9 mouse cellular contexts compared by ENCODE assay signal in the genomic region with DNA sequence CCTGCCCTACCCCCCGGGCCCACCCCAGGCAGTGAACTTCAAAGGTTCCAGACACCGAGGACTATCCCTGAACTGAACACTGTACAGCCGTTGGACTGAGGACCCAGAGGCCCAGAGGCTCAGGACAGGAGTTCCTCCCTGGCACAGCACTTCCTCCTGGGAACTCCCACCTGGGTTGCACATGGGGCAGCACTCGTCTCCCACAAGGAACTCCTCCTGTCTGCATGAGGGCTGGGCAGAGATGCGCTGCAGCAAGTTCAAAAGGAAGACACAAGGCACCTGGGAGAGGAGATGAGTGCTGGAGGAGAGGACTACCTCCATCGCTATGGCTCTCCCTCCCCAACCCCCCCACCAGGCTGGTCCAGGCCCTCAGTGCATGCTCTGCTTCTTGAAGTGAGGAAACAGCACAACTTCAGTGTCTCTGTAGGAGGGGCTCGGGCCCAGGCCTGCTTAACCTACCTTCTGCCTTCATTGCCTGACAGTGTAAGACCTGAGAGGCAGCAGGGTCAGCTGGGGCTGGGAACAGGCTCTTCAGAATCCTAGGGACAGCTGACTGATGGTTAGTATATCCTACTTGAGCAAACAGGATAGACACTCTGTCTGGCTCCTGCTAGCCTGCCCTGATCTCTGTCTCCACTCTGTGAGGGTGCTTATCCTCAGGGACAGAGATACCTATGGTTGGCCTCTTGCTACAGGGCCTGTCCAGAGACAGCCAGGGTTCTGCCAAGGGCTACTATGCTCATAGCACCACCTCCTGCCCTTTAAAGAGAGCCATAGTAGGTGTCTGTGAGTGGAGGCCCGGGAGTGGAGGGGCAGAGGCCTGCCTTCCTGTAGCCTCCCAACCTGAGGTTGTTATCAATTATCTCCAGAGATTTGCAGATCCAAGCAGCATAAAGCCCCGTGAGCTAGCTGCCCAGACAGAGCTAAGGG. TPM values are rescaled to one million over a fixed set of nuclear protein-coding genes. Genes with fewer than 3 reads are reported as not detected.
DNase-seq lines count a peak whose midpoint lies in the region; ATAC-seq and TF ChIP-seq lines count a peak whose summit lies in the region.
"Had no signal": no experiment of that assay in that cellular context is flagged by ENCODE, and none has a peak within 500 bp of the region (broad histone marks: within the 10 kb centered on the region; RNA-seq: fewer than 3 reads in every experiment).

No protein-coding gene starts in this region.

- H3K27me3 ChIP-seq in heart, adult 2 months (ENCODE audit: control insufficient read depth, insufficient read depth, low read length): no peaks in the 10 kb centered on the region
- H3K27me3 ChIP-seq in thymus, adult 2 months (ENCODE audit: control insufficient read depth, insufficient read depth, low read length): no peaks in the 10 kb centered on the region
- no peaks in the 10 kb centered on the region for H3K27me3 ChIP-seq in liver, postnatal 0 days (ENCODE audit: insufficient read depth, low read length)

- peak overlapping the region; percentile 47 for H3K9ac ChIP-seq in heart, adult 2 months (ENCODE audit: low read depth, low read length)
- H3K9ac ChIP-seq in liver, postnatal 0 days (replicated peaks): peak overlapping the region; percentile 82

- WGBS in heart, adult 2 months: 56% methylated on average over 9 of the region's 9 CpGs
- WGBS in thymus, adult 2 months: 12% methylated on average over 9 of the region's 9 CpGs
- 32% methylated on average over 9 of the region's 9 CpGs for WGBS in liver, postnatal 0 days (ENCODE audit: insufficient replicate concordance)

- no peaks in the 10 kb centered on the region for H3K36me3 ChIP-seq in heart, adult 2 months (ENCODE audit: control insufficient read depth, insufficient read depth, low read length)
- peaks cover 16% of the 10 kb centered on the region; the same call in 1 of the 2 replicates for H3K36me3 ChIP-seq in thymus, adult 2 months (ENCODE audit: control insufficient read depth, insufficient read depth, low read length)
- peaks cover 47% of the 10 kb centered on the region for H3K36me3 ChIP-seq in liver, postnatal 0 days (replicated peaks; ENCODE audit: insufficient read depth, low read length)

- TF ChIP-seq CTCF in heart, adult 2 months (IDR thresholded peaks at IDR 0.05): no peak
- TF ChIP-seq CTCF in thymus, adult 2 months (IDR thresholded peaks at IDR 0.05; ENCODE audit: borderline replicate concordance, control insufficient read depth, extremely low read depth, insufficient read depth, low read length, poor library complexity): 0 out of 2 replicates have a peak, but pooled peaks have one; percentile 18
- TF ChIP-seq CTCF in liver, postnatal 0 days (IDR thresholded peaks at IDR 0.05; ENCODE audit: low read depth): no peak

- H3K27ac ChIP-seq in heart, adult 2 months: peak overlapping the region; percentile 93
- H3K27ac ChIP-seq in thymus, adult 2 months (ENCODE audit: control insufficient read depth, insufficient read depth, low read length): peak overlapping the region; percentile 93
- H3K27ac ChIP-seq in liver, postnatal 0 days (ENCODE audit: low read depth): peak overlapping the region; percentile 92

- peak; percentile 8 for ATAC-seq in liver, postnatal 0 days
- ATAC-seq: midbrain, embryonic 16.5 days had no signal

- peaks cover 12% of the 10 kb centered on the region for H3K4me1 ChIP-seq in heart, adult 2 months (ENCODE audit: control insufficient read depth, insufficient read depth, low read length)
- peaks cover 31% of the 10 kb centered on the region for H3K4me1 ChIP-seq in thymus, adult 2 months (replicated peaks; ENCODE audit: control insufficient read depth, insufficient read depth, low read length)
- H3K4me1 ChIP-seq in liver, postnatal 0 days (ENCODE audit: insufficient read depth): peaks cover 51% of the 10 kb centered on the region

- H3K79me2 ChIP-seq in heart, adult 2 months (replicated peaks; ENCODE audit: control insufficient read depth, insufficient read depth, low read length): no peaks in the 10 kb centered on the region

- intact Hi-C loops in heart, adult 2 months (cut with DNase I): no loop called here
- intact Hi-C loops in left cerebral cortex, postnatal 4 days (cut with DNase I): no loop called here

- no peak for TF ChIP-seq EP300 in heart, adult 2 months (IDR thresholded peaks at IDR 0.05; ENCODE audit: insufficient read depth, low read depth, low read length)
- no peak for TF ChIP-seq EP300 in liver, postnatal 0 days (IDR thresholded peaks at IDR 0.05; ENCODE audit: low read depth)

- no peaks in the 10 kb centered on the region for H3K9me3 ChIP-seq in liver, postnatal 0 days (ENCODE audit: low read length)

- H3K4me2 ChIP-seq in liver, postnatal 0 days (ENCODE audit: low read depth, low read length): peak overlapping the region; percentile 77

- peak overlapping the region; percentile 59 for H3K4me3 ChIP-seq in heart, adult 2 months
- peak overlapping the region; percentile 55 for H3K4me3 ChIP-seq in thymus, adult 2 months (ENCODE audit: control insufficient read depth, insufficient read depth, low read length)
- H3K4me3 ChIP-seq in liver, postnatal 0 days (ENCODE audit: low read depth, low read length): peak overlapping the region; percentile 67

- DNase-seq in heart, adult 2 months: peak in 1 of 2 experiments; percentile 14
- no peak for DNase-seq in heart, postnatal 4 days
- DNase-seq in thymus, adult 2 months: peak; percentile 49
- DNase-seq in thymus, postnatal 10 days (ENCODE audit: low spot score in 2 of 2): no peak
- peak; percentile 34 for DNase-seq in liver, postnatal 0 days
- DNase-seq in frontal cortex, postnatal 14 days (ENCODE audit: low spot score in 2 of 2): no peak
- no peak for DNase-seq in left cerebral cortex, postnatal 4 days
- no peak for DNase-seq in layer of hippocampus, postnatal 10 days (ENCODE audit: low spot score in 2 of 2)

- no peak for TF ChIP-seq POLR2A in heart, adult 2 months (IDR thresholded peaks at IDR 0.05; ENCODE audit: insufficient read depth, low read depth, low read length)
- no peak for TF ChIP-seq POLR2A in thymus, adult 2 months (IDR thresholded peaks at IDR 0.05; ENCODE audit: control insufficient read depth, extremely low read depth, insufficient read depth, low read length, poor library complexity)

RNA-seq across cellular contexts. Expression of gene Tnfrsf14, which starts 1.1 kb away (rescaled TPM):
- total RNA-seq in heart, adult 2 months (2021): 1 to 10 TPM; 6.1 to 7.0 TPM
- 16.1 and 18.8 TPM in 2 replicates for polyA plus RNA-seq in heart, adult 2 months (2012; rRNA removed)
- total RNA-seq in heart, postnatal 4 days (2021): 1 to 10 TPM; 2.7 to 3.7 TPM
- polyA plus RNA-seq in thymus, adult 2 months (2012; rRNA removed): 215 and 227 TPM in 2 replicates
- 17.2 and 20.0 TPM in 2 replicates for polyA plus RNA-seq in liver, postnatal 0 days (2015; fragmentation: Nextera tagmentation; extraction: Ambion mirVana)
- total RNA-seq in left cerebral cortex, postnatal 4 days (2021): 1 to 10 TPM in 1 of 2 experiments, under 1 TPM in 1; 0.58 to 1.1 TPM
- total RNA-seq in layer of hippocampus, postnatal 10 days (2021): 1 to 10 TPM; 1.0 to 1.7 TPM
- polyA plus RNA-seq: midbrain, embryonic 16.5 days had no signal

RNA-seq across cellular contexts. Expression of gene Fam213b, which starts 28.3 kb away (rescaled TPM):
- total RNA-seq in heart, adult 2 months (2021): 10 to 100 TPM; 77.1 to 95.9 TPM
- polyA plus RNA-seq in heart, adult 2 months (2012; rRNA removed): 77.3 and 110 TPM in 2 replicates
- total RNA-seq in heart, postnatal 4 days (2021): 10 to 100 TPM; 37.8 to 39.7 TPM
- 77.1 and 105 TPM in 2 replicates for polyA plus RNA-seq in thymus, adult 2 months (2012; rRNA removed)
- 5.9 and 6.5 TPM in 2 replicates for polyA plus RNA-seq in liver, postnatal 0 days (2015; fragmentation: Nextera tagmentation; extraction: Ambion mirVana)
- total RNA-seq in left cerebral cortex, postnatal 4 days (2021): 10 to 100 TPM; 19.5 to 19.8 TPM
- total RNA-seq in layer of hippocampus, postnatal 10 days (2021): 10 to 100 TPM; 36.2 to 39.0 TPM

RNA-seq across cellular contexts. Expression of gene Hes5, which starts 33.5 kb away (rescaled TPM):
- total RNA-seq in heart, adult 2 months (2021): not detected
- polyA plus RNA-seq in heart, adult 2 months (2012; rRNA removed): 0.10 TPM in 1 of 2 replicates, not detected in the other
- not detected for total RNA-seq in heart, postnatal 4 days (2021)
- polyA plus RNA-seq in thymus, adult 2 months (2012; rRNA removed): 4.1 and 5.6 TPM in 2 replicates
- polyA plus RNA-seq in liver, postnatal 0 days (2015; fragmentation: Nextera tagmentation; extraction: Ambion mirVana): 0.15 and 0.21 TPM in 2 replicates
- 10 to 100 TPM; 56.8 to 74.5 TPM for total RNA-seq in left cerebral cortex, postnatal 4 days (2021)
- 10 to 100 TPM; 75.7 to 81.7 TPM for total RNA-seq in layer of hippocampus, postnatal 10 days (2021)

RNA-seq across cellular contexts. Expression of gene Pank4, which starts 36.7 kb away (rescaled TPM):
- total RNA-seq in heart, adult 2 months (2021): 10 to 100 TPM; 40.7 to 43.9 TPM
- 59.6 and 81.2 TPM in 2 replicates for polyA plus RNA-seq in heart, adult 2 months (2012; rRNA removed)
- total RNA-seq in heart, postnatal 4 days (2021): 10 to 100 TPM; 34.9 to 37.5 TPM
- polyA plus RNA-seq in thymus, adult 2 months (2012; rRNA removed): 121 and 155 TPM in 2 replicates
- 10.9 and 11.4 TPM in 2 replicates for polyA plus RNA-seq in liver, postnatal 0 days (2015; fragmentation: Nextera tagmentation; extraction: Ambion mirVana)
- 10 to 100 TPM; 34.5 to 39.8 TPM for total RNA-seq in left cerebral cortex, postnatal 4 days (2021)
- 10 to 100 TPM; 26.9 to 31.9 TPM for total RNA-seq in layer of hippocampus, postnatal 10 days (2021)

RNA-seq across cellular contexts. Expression of gene Mmel1, which starts 57.8 kb away (rescaled TPM):
- not detected for total RNA-seq in heart, adult 2 months (2021)
- polyA plus RNA-seq in heart, adult 2 months (2012; rRNA removed): 0.16 TPM in 1 of 2 replicates, not detected in the other
- under 1 TPM; 0.21 to 0.72 TPM for total RNA-seq in heart, postnatal 4 days (2021)
- 0.23 TPM in 2 replicates for polyA plus RNA-seq in thymus, adult 2 months (2012; rRNA removed)
- polyA plus RNA-seq in liver, postnatal 0 days (2015; fragmentation: Nextera tagmentation; extraction: Ambion mirVana): 0.80 and 0.98 TPM in 2 replicates
- total RNA-seq in left cerebral cortex, postnatal 4 days (2021): under 1 TPM; 0.28 to 0.54 TPM
- under 1 TPM; 0.22 to 0.23 TPM for total RNA-seq in layer of hippocampus, postnatal 10 days (2021)

Comparison
In these comparisons a context has a peak if more than half of its experiments do, and no peak if none do; other contexts are left out.
1. DNase-seq: peak in thymus, adult 2 months (single experiment) and liver, postnatal 0 days (single experiment); none in heart, postnatal 4 days (single experiment), thymus, postnatal 10 days (0 of 2), frontal cortex, postnatal 14 days (0 of 2), left cerebral cortex, postnatal 4 days (single experiment) and layer of hippocampus, postnatal 10 days (0 of 2).
2. RNA of gene Hes5, which starts 33.5 kb away (total RNA-seq): 75.7 to 81.7 TPM in layer of hippocampus, postnatal 10 days and 56.8 to 74.5 TPM in left cerebral cortex, postnatal 4 days; not detected in heart, postnatal 4 days and not detected in heart, adult 2 months; every median in the first group is over 10 times any median in the second.
3. Peak in every context shown above with its lines, with median percentiles within 50 percentile points of each other: H3K27ac ChIP-seq and H3K4me3 ChIP-seq.